Mouse (Mus musculus) embryo, embryonic 10.5 days (tissue): ENCODE measurements at regions not wholly inside any gene's neighbourhood (a gene's known extent, or its start where the extent isn't known, plus 50 kb on each side); places are given as distances from the start of the nearest gene placed in this dataset.

ENCODE experiments used
- DNase-seq: peaks from one replicate; pipeline ENCODE4 v3.0.0-alpha.2; 2015; ENCODE audit warnings: low spot score

- peak; percentile 3 for DNase-seq
These were observed 141.3 kb downstream of the Gm826 start for GRCm38 (mm10) chr2:160192661-160193060.

- no peak for DNase-seq
These were observed 147.9 kb downstream of the Gm826 start for GRCm38 (mm10) chr2:160186106-160186505.

- no peak for DNase-seq
These were observed 162.9 kb downstream of the Gm826 start for GRCm38 (mm10) chr2:160170975-160171515.

- DNase-seq, result no peak
These were observed 175.2 kb downstream of the Gm826 start for GRCm38 (mm10) chr2:160158599-160159261.

GRCm38 (mm10) chr2:160153781-160154180 lies 180.2 kb downstream of the Gm826 start:
- no peak for DNase-seq

DNA sequence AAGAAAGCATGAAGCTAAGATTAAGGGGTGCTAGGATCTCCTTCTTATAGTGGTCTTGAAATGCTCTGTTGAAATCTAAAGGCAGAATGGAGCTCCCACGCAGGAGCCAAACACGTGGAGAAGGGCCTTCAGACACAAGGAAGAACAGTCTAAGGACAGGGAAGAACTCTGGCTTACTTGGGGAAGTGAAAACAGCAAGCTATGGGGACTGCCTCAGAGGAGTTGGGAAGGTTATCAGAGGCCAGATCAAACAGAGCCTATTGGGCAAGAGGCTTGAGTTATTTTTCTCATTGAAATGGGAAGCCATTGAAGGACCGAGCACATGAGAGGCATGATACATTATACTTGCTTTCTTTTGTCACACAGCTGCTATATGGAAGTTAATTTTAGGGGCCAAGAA lies 181.9 kb downstream of the Gm826 start:
- no peak for DNase-seq

- no peak for DNase-seq
These were observed 185.0 kb downstream of the Gm826 start for GRCm38 (mm10) chr2:160148936-160149335.

- no peak for DNase-seq
These were observed 185.4 kb downstream of the Gm826 start for GRCm38 (mm10) chr2:160148516-160148915.

- no peak for DNase-seq
These were observed 185.9 kb downstream of the Gm826 start for GRCm38 (mm10) chr2:160148031-160148430.

GRCm38 (mm10) chr2:160140166-160140740 lies 193.7 kb downstream of the Gm826 start:
- no peak for DNase-seq

- no peak for DNase-seq
These were observed 195.9 kb downstream of the Gm826 start for GRCm38 (mm10) chr2:160138091-160138490.

- peak; percentile 12 for DNase-seq
These were observed 202.2 kb downstream of the Gm826 start for GRCm38 (mm10) chr2:160131797-160132196.

DNA sequence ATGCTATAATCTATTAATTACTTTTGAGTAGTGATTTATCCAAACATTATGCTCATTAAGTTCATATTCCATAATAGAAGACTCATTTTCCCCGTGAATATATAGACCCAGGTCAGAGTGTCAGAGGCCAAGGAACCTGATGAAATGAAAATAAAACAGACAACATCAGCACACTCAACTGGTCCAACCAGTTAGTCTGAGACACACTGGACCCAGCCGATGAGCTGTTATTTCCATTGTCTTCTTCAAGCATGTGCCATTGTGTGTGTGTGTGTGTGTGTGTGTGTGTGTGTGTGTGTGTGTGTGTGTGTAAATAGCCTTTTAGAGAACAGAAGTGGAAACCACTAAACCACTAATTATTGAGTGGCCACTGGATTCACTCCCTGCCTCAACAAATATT lies 202.6 kb downstream of the Gm826 start:
- DNase-seq, result no peak

- no peak for DNase-seq
These were observed 216.8 kb downstream of the Gm826 start for GRCm38 (mm10) chr2:160117148-160117547.

DNA sequence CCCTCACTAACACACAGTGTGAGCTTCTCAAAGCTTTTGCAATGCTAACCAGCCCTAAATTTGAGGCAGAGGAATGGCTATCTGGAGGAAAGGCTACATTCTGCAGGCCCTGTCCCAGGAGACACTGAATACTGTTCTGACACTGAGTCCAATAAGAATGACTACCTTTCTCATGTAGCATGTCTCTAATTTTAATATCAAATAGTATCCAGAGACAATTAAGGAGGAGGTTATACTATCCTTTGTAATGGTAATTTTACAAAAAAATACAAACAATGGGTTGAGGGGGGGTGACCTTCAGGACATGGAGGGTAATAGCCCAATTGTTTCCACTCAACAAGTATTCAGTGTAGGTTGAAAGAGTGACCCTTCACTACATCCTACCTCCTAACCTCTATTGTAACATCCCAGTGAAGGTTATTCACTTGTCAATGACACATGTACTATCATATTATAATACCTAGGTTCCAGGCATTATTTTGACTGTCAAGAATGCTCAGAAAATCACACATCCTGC lies 222.7 kb downstream of the Gm826 start:
- no peak for DNase-seq

DNA sequence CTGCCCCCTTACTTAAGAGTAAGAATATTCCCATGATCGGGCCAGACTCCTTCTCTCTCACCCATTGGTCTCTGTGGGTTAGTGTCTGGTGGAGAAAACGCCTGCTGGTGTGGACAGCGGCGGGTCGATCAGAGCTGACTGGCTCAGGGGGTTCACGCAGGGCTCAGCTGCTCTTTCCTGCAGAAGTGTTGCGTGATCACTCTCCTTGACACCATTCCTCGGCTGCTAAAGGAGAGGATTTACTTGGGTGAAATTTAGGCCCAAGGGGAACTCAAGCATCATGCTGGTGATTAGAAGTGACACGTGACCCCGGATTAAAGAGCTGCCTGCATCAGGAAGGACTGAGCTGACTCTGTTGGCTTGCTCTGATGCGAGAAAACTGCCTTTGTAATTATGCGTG lies 240.9 kb downstream of the Gm826 start:
- DNase-seq, result no peak

GRCm38 (mm10) chr2:160085999-160086398 lies 248.0 kb downstream of the Gm826 start:
- DNase-seq, result no peak

GRCm38 (mm10) chr2:160083674-160084073 lies 250.3 kb downstream of the Gm826 start:
- no peak for DNase-seq

- no peak for DNase-seq
These were observed 251.8 kb downstream of the Gm826 start for GRCm38 (mm10) chr2:160082106-160082653.

GRCm38 (mm10) chr2:160075694-160076093 lies 258.3 kb downstream of the Gm826 start:
- no peak for DNase-seq

GRCm38 (mm10) chr2:160070441-160070840 lies 263.5 kb downstream of the Gm826 start:
- no peak for DNase-seq

- DNase-seq, result no peak
These were observed 265.2 kb downstream of the Gm826 start for GRCm38 (mm10) chr2:160068772-160069171.

DNA sequence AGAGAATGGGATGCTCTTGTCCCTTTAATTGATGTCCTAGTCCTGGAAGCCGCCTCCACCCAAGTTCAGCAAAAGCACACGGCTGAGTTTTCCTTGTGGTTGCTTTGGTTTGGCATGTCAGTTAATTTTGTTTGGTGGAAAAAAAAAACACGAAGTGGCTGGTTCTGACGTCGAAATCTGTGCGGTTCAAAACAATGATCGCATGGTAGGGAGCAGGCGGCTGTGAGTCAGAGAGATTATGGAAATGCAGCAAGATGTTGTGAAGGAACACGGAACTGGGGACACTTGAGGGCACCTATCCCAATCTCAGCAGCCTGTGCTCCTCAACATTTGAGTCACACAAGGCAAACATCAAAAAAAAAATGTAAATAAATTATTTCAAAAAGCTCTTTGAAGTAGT lies 266.1 kb downstream of the Gm826 start:
- DNase-seq, result no peak
